Mouse (Mus musculus) E14TG2a.4 (cell line): ENCODE data around the gene Ddah2.

Experiments
- CTCF ChIP-seq: conservative IDR thresholded peaks from 2 replicates; pipeline ENCODE4 v1.5.1; 2014; ENCODE audit warnings: low read length
- NANOG ChIP-seq: IDR thresholded peaks from 2 replicates; pipeline ENCODE4 v1.6.1; 2014; ENCODE audit warnings: borderline replicate concordance, low read length, mixed read lengths
- POU5F1 ChIP-seq: IDR thresholded peaks from 2 replicates; pipeline ENCODE4 v1.6.1; 2014; ENCODE audit warnings: low read length, borderline replicate concordance

- no peak for TF ChIP-seq CTCF
- no peak for TF ChIP-seq POU5F1
- TF ChIP-seq NANOG, result no peak
These were observed 36.2 kb upstream of the Ddah2 start for GRCm38 (mm10) chr17:35022541-35023060.
